Mouse (Mus musculus) layer of hippocampus, adult 2 months (tissue): ENCODE measurements around the gene Syt16. TPM values are rescaled to one million over a fixed set of nuclear protein-coding genes. Genes with fewer than 3 reads are reported as not detected.
A peak's percentile ranks its signal among the peaks of the same experiment; 100 is the strongest.

ENCODE experiments used
- DNase-seq, 2 experiments: peaks; one replicate each; pipeline ENCODE4 v3.0.0; 2022; ENCODE audit warnings: low spot score in 2 of 2
- H3K27ac ChIP-seq: fragments of 200-600 bp; 2 replicates; pipeline ENCODE4 v1.8.1; 2022
- H3K4me3 ChIP-seq: fragments of 200-600 bp; 2 replicates; pipeline ENCODE4 v1.8.1; 2022; ENCODE audit warnings: mild to moderate bottlenecking
- CTCF ChIP-seq: fragments of 200-600 bp; conservative IDR thresholded peaks from 2 replicates; pipeline ENCODE4 v1.8.1; 2022; ENCODE audit warnings: antibody characterized with exemption, mild to moderate bottlenecking, moderate library complexity
- total RNA-seq, 2 experiments: library from RNA; stranded (reverse); gene quantifications; 2 replicates each; pipeline ENCODE4 v1.2.3; 2021

Gene Syt16
- total RNA-seq, 2 experiments from 2014 or later = 51.5 to 56.6 TPM

GRCm38 (mm10) chr12:74216103-74216728, 218.8 kb downstream of the Syt16 start:
- TF ChIP-seq CTCF = no peak
- Histone ChIP-seq H3K27ac (no peak overlapping the region), H3K4me3 (no peak overlapping the region)
- no peak for DNase-seq

- no peak overlapping the region for H3K4me3 ChIP-seq
- H3K27ac ChIP-seq = no peak overlapping the region
- no peak for DNase-seq
- TF ChIP-seq CTCF = no peak
Observed at GRCm38 (mm10) chr12:74219909-74220308, 222.4 kb downstream of the Syt16 start.

GRCm38 (mm10) chr12:74220651-74221050, 223.2 kb downstream of the Syt16 start:
- Histone ChIP-seq H3K4me3 (no peak overlapping the region), H3K27ac (no peak overlapping the region)
- no peak for DNase-seq
- no peak for TF ChIP-seq CTCF

GRCm38 (mm10) chr12:74230808-74231207, 233.3 kb downstream of the Syt16 start:
- peak; percentile 37 to 44 for DNase-seq
- Histone ChIP-seq H3K4me3 (no peak overlapping the region), H3K27ac (peak overlapping the region; percentile 88)
- TF ChIP-seq CTCF = 0 out of 2 replicates have a peak, but pooled peaks have one; percentile 2

- Histone ChIP-seq H3K4me3 (no peak overlapping the region), H3K27ac (0 out of 2 replicates have a peak overlapping the region, but pooled peaks have one; percentile 88)
- no peak for DNase-seq
- TF ChIP-seq CTCF = no peak
Observed at GRCm38 (mm10) chr12:74232845-74233244, 235.4 kb downstream of the Syt16 start.

GRCm38 (mm10) chr12:74236191-74236590, 238.7 kb downstream of the Syt16 start:
- Histone ChIP-seq H3K4me3 (no peak overlapping the region), H3K27ac (no peak overlapping the region)
- DNase-seq = no peak
- TF ChIP-seq CTCF = no peak

- Histone ChIP-seq H3K27ac (peak overlapping the region; percentile 11; the same call in 1 of the 2 replicates), H3K4me3 (no peak overlapping the region)
- no peak for TF ChIP-seq CTCF
- DNase-seq = peak; percentile 60 to 62
Observed at GRCm38 (mm10) chr12:74238056-74238455, 240.6 kb downstream of the Syt16 start.

GRCm38 (mm10) chr12:74238806-74239205, 241.3 kb downstream of the Syt16 start:
- H3K4me3 ChIP-seq = no peak overlapping the region
- no peak overlapping the region for H3K27ac ChIP-seq
- no peak for TF ChIP-seq CTCF
- DNase-seq = no peak

- Histone ChIP-seq H3K27ac (no peak overlapping the region), H3K4me3 (no peak overlapping the region)
- TF ChIP-seq CTCF = no peak
- no peak for DNase-seq
Observed at GRCm38 (mm10) chr12:74264846-74265245, 267.4 kb downstream of the Syt16 start.

- no peak for DNase-seq
- no peak for TF ChIP-seq CTCF
- H3K27ac ChIP-seq = no peak overlapping the region
- no peak overlapping the region for H3K4me3 ChIP-seq
Observed at GRCm38 (mm10) chr12:74267049-74267448, 269.6 kb downstream of the Syt16 start.

GRCm38 (mm10) chr12:74268644-74269285, 271.3 kb downstream of the Syt16 start:
- no peak for DNase-seq
- H3K4me3 ChIP-seq = no peak overlapping the region
- no peak for TF ChIP-seq CTCF
- peak overlapping the region; percentile 58; the same call in 1 of the 2 replicates for H3K27ac ChIP-seq

GRCm38 (mm10) chr12:74272545-74272944, 275.1 kb downstream of the Syt16 start:
- TF ChIP-seq CTCF = no peak
- no peak overlapping the region for H3K27ac ChIP-seq
- DNase-seq = no peak
- no peak overlapping the region for H3K4me3 ChIP-seq

GRCm38 (mm10) chr12:74277265-74277664, 279.8 kb downstream of the Syt16 start:
- TF ChIP-seq CTCF = no peak
- H3K4me3 ChIP-seq = no peak overlapping the region
- DNase-seq = no peak
- peak overlapping the region; percentile 36; the same call in 1 of the 2 replicates for H3K27ac ChIP-seq

- no peak for TF ChIP-seq CTCF
- Histone ChIP-seq H3K27ac (peak overlapping the region; percentile 57), H3K4me3 (no peak overlapping the region)
- DNase-seq = peak; percentile 51 to 68
Observed at GRCm38 (mm10) chr12:74281403-74281802, 283.9 kb downstream of the Syt16 start.
